Mouse (Mus musculus) heart, postnatal 0 days (tissue): ENCODE measurements at regions not wholly inside any gene's neighbourhood (a gene's known extent, or its start where the extent isn't known, plus 50 kb on each side); places are given as distances from the start of the nearest gene placed in this dataset.

Experiments
- CTCF ChIP-seq: IDR thresholded peaks from 2 replicates; pipeline ENCODE4 v1.5.1; 2016; ENCODE audit warnings: antibody characterized with exemption, control low read depth, low read depth
- EP300 ChIP-seq: IDR thresholded peaks from 2 replicates; pipeline ENCODE4 v1.6.1; 2016; ENCODE audit warnings: antibody characterized with exemption, low read depth

GRCm38 (mm10) chr1:77972301-77972717 is 224.6 kb downstream of the Pax3 start:
- peak; percentile 71 for TF ChIP-seq CTCF
- no peak for TF ChIP-seq EP300
